Mouse (Mus musculus) limb, embryonic 10.5 days (tissue): ENCODE data around the gene Ttll11. TPM values are rescaled to one million over a fixed set of nuclear protein-coding genes. Genes with fewer than 3 reads are reported as not detected.
A peak's percentile ranks its signal among the peaks of the same experiment; 100 is the strongest.

ENCODE experiments used
- DNase-seq: peaks from one replicate; pipeline ENCODE4 v3.0.0-alpha.2; 2017; ENCODE audit warnings: low spot score
- H3K27ac ChIP-seq: fragments of 300-500 bp; sonication (generic); 2 replicates; pipeline ENCODE4 v1.5.1; 2016; ENCODE audit warnings: mild to moderate bottlenecking
- H3K27me3 ChIP-seq: fragments of 300-500 bp; sonication (generic); 2 replicates; pipeline ENCODE4 v1.6.1; 2016; ENCODE audit warnings: low read depth, mild to moderate bottlenecking; ENCODE audit not compliant: poor library complexity, severe bottlenecking
- H3K36me3 ChIP-seq: fragments of 300-500 bp; sonication (generic); 2 replicates; pipeline ENCODE4 v1.6.1; 2016; ENCODE audit warnings: mild to moderate bottlenecking, moderate library complexity
- H3K4me1 ChIP-seq: fragments of 300-500 bp; sonication (generic); 2 replicates; pipeline ENCODE4 v1.6.1; 2016
- H3K4me3 ChIP-seq: fragments of 300-500 bp; sonication (generic); 2 replicates; pipeline ENCODE4 v1.5.1; 2016; ENCODE audit warnings: mild to moderate bottlenecking, moderate library complexity
- H3K9me3 ChIP-seq: fragments of 300-500 bp; sonication (generic); replicated peaks from 2 replicates; pipeline ENCODE4 v1.6.1; 2016; ENCODE audit warnings: mild to moderate bottlenecking
- WGBS: fragments of 180-500 bp; shearing (Covaris S2); methylation state at CpG from one replicate; pipeline ENCODE4 v1.1.7; 2016; 5-methylcytosine and 5-hydroxymethylcytosine counted together
- polyA plus RNA-seq: library from polyadenylated mRNA; unstranded; fragments of >200 nt; fragmentation: Nextera tagmentation; extraction: Ambion mirVana; gene quantifications from 2 replicates; pipeline ENCODE4 v1.2.1, GENCODE M21; 2016

The Ttll11 gene
- polyA plus RNA-seq, 1 experiment from 2014 or later, result 0.65 TPM

- no peaks in the 10 kb centered on the region for H3K9me3 ChIP-seq
- H3K27ac ChIP-seq, result no peak overlapping the region
- H3K4me1 ChIP-seq, result no peaks in the 10 kb centered on the region
- WGBS, result 82% methylated on average over 7 of the region's 7 CpGs
- H3K36me3 ChIP-seq, result no peaks in the 10 kb centered on the region
- DNase-seq, result no peak
- no peaks in the 10 kb centered on the region for H3K27me3 ChIP-seq
- H3K4me3 ChIP-seq, result no peak overlapping the region
These were observed 193.8 kb downstream of the Ttll11 start for GRCm38 (mm10) chr2:35785877-35786276.

DNA sequence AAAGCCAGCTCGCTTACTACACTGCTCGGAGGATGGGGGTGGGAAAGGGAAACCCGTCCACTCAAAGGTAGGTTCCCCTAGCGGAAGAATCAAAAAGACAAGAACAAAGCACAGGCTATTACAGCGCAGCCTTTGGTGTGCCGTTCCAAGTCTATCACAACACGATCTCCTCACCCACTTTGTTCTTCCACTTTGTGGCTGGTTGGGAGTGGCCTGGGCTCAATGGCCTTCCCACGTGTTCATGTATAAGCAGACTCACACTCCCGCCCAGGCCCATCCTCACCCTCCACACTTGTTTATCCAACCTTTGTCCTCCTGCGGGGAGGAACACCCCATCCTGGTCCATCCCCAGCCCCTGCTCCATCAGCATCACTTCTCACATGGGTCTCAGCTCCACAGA lies 196.3 kb downstream of the Ttll11 start:
- no peaks in the 10 kb centered on the region for H3K36me3 ChIP-seq

GRCm38 (mm10) chr2:35779266-35779665 lies 200.4 kb downstream of the Ttll11 start:
- H3K27ac ChIP-seq, result no peak overlapping the region
- no peak for DNase-seq
- no peaks in the 10 kb centered on the region for H3K9me3 ChIP-seq
- no peak overlapping the region for H3K4me3 ChIP-seq
- H3K4me1 ChIP-seq, result no peaks in the 10 kb centered on the region
- H3K27me3 ChIP-seq, result no peaks in the 10 kb centered on the region
- H3K36me3 ChIP-seq, result no peaks in the 10 kb centered on the region
- WGBS, result 91% methylated on average over 5 of the region's 5 CpGs

More for the DNA sequence above, 196.3 kb downstream of the Ttll11 start:
- H3K4me1 ChIP-seq, result no peaks in the 10 kb centered on the region
- H3K27me3 ChIP-seq, result no peaks in the 10 kb centered on the region
- DNase-seq, result no peak
- 55% methylated on average over 10 of the region's 10 CpGs for WGBS
- H3K4me3 ChIP-seq, result no peak overlapping the region
- no peak overlapping the region for H3K27ac ChIP-seq
- H3K9me3 ChIP-seq, result no peaks in the 10 kb centered on the region

- 82% methylated on average over 9 of the region's 9 CpGs for WGBS
- no peaks in the 10 kb centered on the region for H3K9me3 ChIP-seq
- no peak overlapping the region for H3K4me3 ChIP-seq
- H3K27ac ChIP-seq, result no peak overlapping the region
- H3K36me3 ChIP-seq, result no peaks in the 10 kb centered on the region
- DNase-seq, result no peak
- no peaks in the 10 kb centered on the region for H3K4me1 ChIP-seq
- H3K27me3 ChIP-seq, result no peaks in the 10 kb centered on the region
These were observed 202.8 kb downstream of the Ttll11 start for GRCm38 (mm10) chr2:35776935-35777334.

GRCm38 (mm10) chr2:35775651-35776055 lies 204.1 kb downstream of the Ttll11 start:
- no peaks in the 10 kb centered on the region for H3K36me3 ChIP-seq
- no peaks in the 10 kb centered on the region for H3K27me3 ChIP-seq
- H3K9me3 ChIP-seq, result no peaks in the 10 kb centered on the region
- no peak overlapping the region for H3K27ac ChIP-seq
- WGBS, result 66% methylated on average over 5 of the region's 5 CpGs
- no peaks in the 10 kb centered on the region for H3K4me1 ChIP-seq
- H3K4me3 ChIP-seq, result no peak overlapping the region
- no peak for DNase-seq

DNA sequence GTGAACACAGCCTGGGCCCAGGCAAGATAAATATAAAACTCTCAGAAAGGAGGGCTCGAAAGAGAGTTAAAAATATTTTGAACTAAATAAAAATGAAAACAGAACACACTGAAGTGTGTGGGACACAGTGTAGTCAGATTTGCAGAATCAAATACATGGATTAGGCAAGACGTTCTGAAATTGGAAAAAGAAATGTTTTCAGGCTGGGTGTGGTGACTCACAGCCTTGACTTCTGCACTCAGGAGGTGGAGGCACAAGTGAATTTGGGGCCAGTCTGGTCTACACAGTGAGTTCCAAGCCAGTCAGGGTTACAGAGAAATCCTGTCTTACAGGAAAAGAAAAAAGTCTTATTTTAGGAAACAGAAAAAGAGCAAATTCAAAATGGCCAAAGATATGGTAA lies 209.2 kb downstream of the Ttll11 start:
- peaks cover 21% of the 10 kb centered on the region for H3K4me1 ChIP-seq
- H3K36me3 ChIP-seq, result no peaks in the 10 kb centered on the region
- peaks cover 7% of the 10 kb centered on the region for H3K27me3 ChIP-seq
- no peak overlapping the region for H3K27ac ChIP-seq
- 86% methylated on average over 2 of the region's 2 CpGs for WGBS
- H3K4me3 ChIP-seq, result no peak overlapping the region
- no peak for DNase-seq
- H3K9me3 ChIP-seq, result no peaks in the 10 kb centered on the region

- WGBS, result 84% methylated on average over 12 of the region's 12 CpGs
- H3K36me3 ChIP-seq, result no peaks in the 10 kb centered on the region
- no peak overlapping the region for H3K4me3 ChIP-seq
- H3K4me1 ChIP-seq, result peaks cover 26% of the 10 kb centered on the region
- no peak for DNase-seq
- H3K27me3 ChIP-seq, result peaks cover 7% of the 10 kb centered on the region
- H3K9me3 ChIP-seq, result no peaks in the 10 kb centered on the region
- H3K27ac ChIP-seq, result peak overlapping the region; percentile 23; the same call in 1 of the 2 replicates
These were observed 210.3 kb downstream of the Ttll11 start for GRCm38 (mm10) chr2:35769398-35769797.

GRCm38 (mm10) chr2:35768538-35769238 lies 211.0 kb downstream of the Ttll11 start:
- H3K4me3 ChIP-seq, result no peak overlapping the region
- WGBS, result 35% methylated on average over 4 of the region's 4 CpGs
- H3K27me3 ChIP-seq, result peaks cover 7% of the 10 kb centered on the region
- no peaks in the 10 kb centered on the region for H3K9me3 ChIP-seq
- H3K4me1 ChIP-seq, result peaks cover 27% of the 10 kb centered on the region
- peak overlapping the region; percentile 23; the same call in 1 of the 2 replicates for H3K27ac ChIP-seq
- no peak for DNase-seq
- H3K36me3 ChIP-seq, result no peaks in the 10 kb centered on the region

- no peaks in the 10 kb centered on the region for H3K36me3 ChIP-seq
- H3K9me3 ChIP-seq, result no peaks in the 10 kb centered on the region
- WGBS, result 34% methylated on average over 14 of the region's 14 CpGs
- peaks cover 27% of the 10 kb centered on the region for H3K4me1 ChIP-seq
- H3K27ac ChIP-seq, result no peak overlapping the region
- DNase-seq, result no peak
- H3K4me3 ChIP-seq, result no peak overlapping the region
- H3K27me3 ChIP-seq, result peaks cover 7% of the 10 kb centered on the region
These were observed 211.7 kb downstream of the Ttll11 start for GRCm38 (mm10) chr2:35767834-35768537.

DNA sequence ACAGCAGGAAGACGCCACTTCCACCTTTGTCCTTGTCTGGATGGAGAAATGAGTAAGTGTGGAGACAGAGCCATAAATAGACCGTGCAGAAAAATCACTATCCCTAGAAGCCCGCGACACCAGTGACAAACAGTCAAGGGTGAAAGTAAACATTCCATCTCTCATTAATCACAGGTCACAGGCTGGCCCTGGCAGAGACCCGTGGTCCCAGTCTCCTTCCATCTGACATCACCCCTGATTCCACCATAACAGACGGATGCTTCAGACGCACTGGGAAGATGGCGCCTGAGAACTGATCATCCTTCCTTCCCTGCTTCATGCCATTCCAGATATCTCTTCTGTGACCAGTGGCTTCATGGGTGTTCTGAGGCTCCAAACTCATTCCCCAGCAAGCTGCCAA lies 215.4 kb downstream of the Ttll11 start:
- Histone ChIP-seq H3K27me3 (peaks cover 6% of the 10 kb centered on the region), H3K4me1 (peaks cover 27% of the 10 kb centered on the region), H3K9me3 (no peaks in the 10 kb centered on the region), H3K27ac (no peak overlapping the region), H3K4me3 (no peak overlapping the region), H3K36me3 (no peaks in the 10 kb centered on the region)
- no peak for DNase-seq
- 81% methylated on average over 8 of the region's 8 CpGs for WGBS

GRCm38 (mm10) chr2:35763818-35764217 lies 215.9 kb downstream of the Ttll11 start:
- no peaks in the 10 kb centered on the region for H3K36me3 ChIP-seq
- H3K4me3 ChIP-seq, result no peak overlapping the region
- peaks cover 1% of the 10 kb centered on the region for H3K27me3 ChIP-seq
- no peak overlapping the region for H3K27ac ChIP-seq
- H3K4me1 ChIP-seq, result peaks cover 22% of the 10 kb centered on the region
- no peaks in the 10 kb centered on the region for H3K9me3 ChIP-seq
- WGBS, result 88% methylated on average over 7 of the region's 7 CpGs
- DNase-seq, result no peak

- Histone ChIP-seq H3K4me1 (peaks cover 11% of the 10 kb centered on the region), H3K27ac (no peak overlapping the region), H3K4me3 (no peak overlapping the region), H3K36me3 (no peaks in the 10 kb centered on the region), H3K27me3 (no peaks in the 10 kb centered on the region; the same call in 1 of the 2 replicates), H3K9me3 (no peaks in the 10 kb centered on the region)
- DNase-seq, result no peak
- 89% methylated on average over 5 of the region's 5 CpGs for WGBS
These were observed 218.3 kb downstream of the Ttll11 start for GRCm38 (mm10) chr2:35761458-35761857.

DNA sequence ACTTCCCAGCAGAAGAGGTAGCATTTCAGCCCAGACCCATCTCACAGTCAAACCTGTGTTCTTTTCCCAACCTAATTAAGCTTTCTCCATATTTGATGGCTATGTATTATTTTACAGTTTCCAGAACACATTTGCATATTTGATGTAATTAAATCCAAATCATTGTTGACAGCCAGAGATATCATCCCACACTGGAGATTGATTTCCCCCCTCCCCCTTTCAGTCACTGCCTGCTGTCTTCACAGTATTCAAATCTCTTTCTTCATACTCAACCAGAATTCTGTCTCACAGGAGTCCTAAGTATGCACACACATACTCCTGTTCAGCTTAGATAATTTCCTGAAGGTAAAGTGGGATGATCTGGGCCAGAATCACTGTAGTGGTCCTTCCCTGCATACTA lies 218.8 kb downstream of the Ttll11 start:
- Histone ChIP-seq H3K4me3 (no peak overlapping the region), H3K4me1 (peaks cover 9% of the 10 kb centered on the region), H3K36me3 (no peaks in the 10 kb centered on the region), H3K9me3 (no peaks in the 10 kb centered on the region), H3K27ac (no peak overlapping the region), H3K27me3 (no peaks in the 10 kb centered on the region)
- DNase-seq, result no peak
